Mouse (Mus musculus): ENCODE data around the gene Pter. TPM values are rescaled to one million over a fixed set of nuclear protein-coding genes. Genes with fewer than 3 reads are reported as not detected.

The Pter gene
- 0.11 and 0.47 TPM in 2 replicates for polyA plus RNA-seq (2012; ENCODE audit: low replicate concordance)

DNA sequence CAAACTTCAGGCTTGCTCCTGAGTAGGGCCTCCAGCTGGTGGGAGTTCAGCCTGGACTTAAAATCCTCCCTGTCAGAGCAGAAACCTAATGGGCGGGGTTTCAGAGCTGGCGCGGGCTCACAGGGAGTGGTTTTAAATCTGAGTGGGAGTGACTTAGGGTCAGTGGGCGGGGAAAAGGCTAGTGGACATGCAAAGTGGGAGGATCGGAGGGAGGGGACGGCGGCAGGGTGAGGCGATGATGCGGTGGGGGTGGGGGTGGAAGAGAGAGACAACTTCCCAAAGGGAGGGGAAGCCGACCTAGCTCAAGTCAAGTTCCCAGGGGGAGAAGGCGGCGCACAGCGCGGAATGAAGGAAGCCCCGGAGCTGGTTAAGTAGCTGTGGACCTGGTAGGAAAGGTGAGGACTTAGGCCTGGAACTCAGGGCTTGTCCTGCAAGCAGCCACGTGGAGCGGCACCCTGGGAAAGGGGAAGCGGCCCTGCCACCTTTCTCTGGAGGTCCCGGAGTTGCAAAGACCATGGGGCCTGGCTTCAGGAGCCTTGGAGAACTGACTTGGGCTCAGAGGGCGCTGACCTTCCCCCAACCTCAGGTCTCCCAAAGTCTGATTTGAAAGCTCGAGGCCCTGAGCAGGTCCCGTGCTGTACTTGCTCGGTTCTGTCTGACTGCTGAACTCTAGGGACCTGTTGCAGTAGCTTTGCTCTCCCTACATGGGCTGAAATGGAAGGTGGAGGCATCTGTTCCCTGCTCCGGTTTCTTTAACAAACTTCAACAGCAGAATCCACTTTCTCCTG is at the start of gene Pter:
Gene Pter, plus strand, starts transcription at position 238 of the 788 bp plus-strand sequence.

DNA sequence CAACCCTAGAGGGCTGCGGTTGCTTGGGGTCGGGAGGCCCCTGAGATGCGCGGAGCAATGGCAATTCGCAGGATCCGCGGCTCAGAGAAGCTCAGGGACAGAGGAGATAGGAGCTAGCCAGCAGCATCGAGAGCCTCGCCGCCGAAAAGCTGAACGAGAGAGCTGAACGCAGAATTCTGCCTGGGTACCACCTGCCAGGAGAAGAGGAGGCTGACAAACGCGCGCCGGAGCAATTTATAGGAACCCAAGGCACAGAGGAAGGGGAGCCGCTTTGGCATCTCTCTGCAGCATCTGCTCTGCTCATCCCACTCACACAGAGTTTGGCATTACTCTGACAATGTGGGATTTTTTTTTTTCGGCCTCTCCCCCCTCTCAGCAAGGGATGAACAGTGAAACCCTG is 87.6 kb downstream of the Pter start, which contains the start of gene C1ql3:
Gene C1ql3, minus strand, starts transcription at position 335 of the 400 bp plus-strand sequence.

Other genes with a start within 250 kb of the Pter start
- gene C1ql3, start 87.8 kb downstream of the Pter start, polyA plus RNA-seq (2012; ENCODE audit: low replicate concordance): 0.17 and 1.2 TPM in 2 replicates

Measured in hematopoietic multipotent progenitor cell, adult 10-12 weeks (in vitro differentiated cells).